Mouse (Mus musculus): ENCODE results near the gene Tssk3. TPM values are rescaled to one million over a fixed set of nuclear protein-coding genes. Genes with fewer than 3 reads are reported as not detected.

Tssk3 gene
- polyA plus RNA-seq, 1 experiment from 2014 or later = not detected

DNA sequence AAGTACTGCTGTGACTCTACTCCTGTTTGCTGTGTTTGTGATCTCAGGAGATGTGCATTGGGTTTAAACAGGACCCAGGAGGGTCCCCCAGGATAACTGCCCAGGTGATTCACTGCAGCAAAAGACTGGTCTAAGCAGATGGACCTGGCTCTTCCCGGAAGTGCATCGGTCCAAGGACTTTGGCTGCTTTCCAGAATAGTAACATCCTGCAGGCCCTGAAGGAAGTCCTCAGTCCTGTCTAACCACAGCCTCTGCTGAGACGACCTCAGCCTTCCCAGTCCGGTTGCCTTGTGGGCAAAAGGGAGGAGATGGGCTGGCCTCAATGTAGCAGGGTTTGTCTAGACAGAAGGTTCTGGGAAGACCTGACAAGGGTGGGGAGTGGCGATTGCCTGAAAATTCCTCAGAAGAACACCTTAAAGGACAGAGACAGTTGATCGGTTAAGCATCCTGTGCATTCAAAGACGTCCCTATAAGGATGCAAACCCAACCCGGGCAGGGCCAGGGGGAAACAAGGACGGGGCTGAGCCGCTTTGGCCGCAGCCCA is 12.2 kb upstream of the Tssk3 start:
- Histone ChIP-seq H3K4me3 (ENCODE audit: low read length) (no peak overlapping the region), H3K9ac (ENCODE audit: low read depth, low read length) (no peak overlapping the region), H3K27ac (ENCODE audit: low read depth, low read length) (no peak overlapping the region), H3K9me3 (ENCODE audit: control insufficient read depth, low read length) (no peaks in the 10 kb centered on the region), H3K4me2 (replicated peaks; ENCODE audit: low read depth, low read length) (no peak overlapping the region), H3K36me3 (ENCODE audit: control insufficient read depth, insufficient read depth, low read length) (no peaks in the 10 kb centered on the region), H3K27me3 (ENCODE audit: control insufficient read depth, insufficient read depth, low read length) (no peaks in the 10 kb centered on the region), H3K4me1 (ENCODE audit: control insufficient read depth, insufficient read depth, low read length) (peaks cover 10% of the 10 kb centered on the region; the same call in 1 of the 2 replicates)
- WGBS = 77% methylated on average over 11 of the region's 11 CpGs
- no peak for ATAC-seq (ENCODE audit: low FRiP score, low TSS enrichment)

DNA sequence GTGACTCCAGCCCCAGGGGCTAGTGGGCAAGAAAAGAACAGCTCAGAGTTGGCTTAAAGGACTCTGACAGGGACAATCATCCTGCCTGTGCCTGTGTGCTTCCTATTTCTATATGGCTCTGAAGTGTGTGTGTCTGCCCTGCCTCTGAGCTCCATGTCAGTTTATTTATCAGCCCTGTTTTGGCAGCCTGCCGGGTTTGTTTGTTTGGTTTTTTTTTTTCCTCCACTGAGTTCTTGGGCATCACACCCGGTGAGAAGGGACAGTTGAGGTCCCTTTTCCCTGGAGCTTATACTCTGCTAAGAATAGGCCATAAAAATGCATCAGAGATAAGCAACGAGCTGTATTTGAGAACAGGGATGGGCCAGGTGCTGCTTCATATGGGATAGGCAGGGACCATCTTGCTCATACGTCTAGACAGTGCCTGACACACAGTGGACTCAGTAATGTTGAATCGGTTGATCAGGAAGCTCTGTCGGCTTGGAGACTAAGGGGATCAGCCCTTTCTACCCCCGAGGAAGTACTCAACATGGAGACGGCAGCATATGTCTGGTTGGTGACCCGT is 11.6 kb upstream of the Tssk3 start:
- 54% methylated on average over 9 of the region's 9 CpGs for WGBS
- ATAC-seq (ENCODE audit: low FRiP score, low TSS enrichment) = no peak
- Histone ChIP-seq H3K36me3 (ENCODE audit: control insufficient read depth, insufficient read depth, low read length) (no peaks in the 10 kb centered on the region), H3K9me3 (ENCODE audit: control insufficient read depth, low read length) (no peaks in the 10 kb centered on the region), H3K27me3 (ENCODE audit: control insufficient read depth, insufficient read depth, low read length) (no peaks in the 10 kb centered on the region), H3K4me2 (replicated peaks; ENCODE audit: low read depth, low read length) (no peak overlapping the region), H3K4me3 (ENCODE audit: low read length) (no peak overlapping the region), H3K27ac (ENCODE audit: low read depth, low read length) (no peak overlapping the region), H3K9ac (ENCODE audit: low read depth, low read length) (no peak overlapping the region), H3K4me1 (ENCODE audit: control insufficient read depth, insufficient read depth, low read length) (peaks cover 10% of the 10 kb centered on the region; the same call in 1 of the 2 replicates)

DNA sequence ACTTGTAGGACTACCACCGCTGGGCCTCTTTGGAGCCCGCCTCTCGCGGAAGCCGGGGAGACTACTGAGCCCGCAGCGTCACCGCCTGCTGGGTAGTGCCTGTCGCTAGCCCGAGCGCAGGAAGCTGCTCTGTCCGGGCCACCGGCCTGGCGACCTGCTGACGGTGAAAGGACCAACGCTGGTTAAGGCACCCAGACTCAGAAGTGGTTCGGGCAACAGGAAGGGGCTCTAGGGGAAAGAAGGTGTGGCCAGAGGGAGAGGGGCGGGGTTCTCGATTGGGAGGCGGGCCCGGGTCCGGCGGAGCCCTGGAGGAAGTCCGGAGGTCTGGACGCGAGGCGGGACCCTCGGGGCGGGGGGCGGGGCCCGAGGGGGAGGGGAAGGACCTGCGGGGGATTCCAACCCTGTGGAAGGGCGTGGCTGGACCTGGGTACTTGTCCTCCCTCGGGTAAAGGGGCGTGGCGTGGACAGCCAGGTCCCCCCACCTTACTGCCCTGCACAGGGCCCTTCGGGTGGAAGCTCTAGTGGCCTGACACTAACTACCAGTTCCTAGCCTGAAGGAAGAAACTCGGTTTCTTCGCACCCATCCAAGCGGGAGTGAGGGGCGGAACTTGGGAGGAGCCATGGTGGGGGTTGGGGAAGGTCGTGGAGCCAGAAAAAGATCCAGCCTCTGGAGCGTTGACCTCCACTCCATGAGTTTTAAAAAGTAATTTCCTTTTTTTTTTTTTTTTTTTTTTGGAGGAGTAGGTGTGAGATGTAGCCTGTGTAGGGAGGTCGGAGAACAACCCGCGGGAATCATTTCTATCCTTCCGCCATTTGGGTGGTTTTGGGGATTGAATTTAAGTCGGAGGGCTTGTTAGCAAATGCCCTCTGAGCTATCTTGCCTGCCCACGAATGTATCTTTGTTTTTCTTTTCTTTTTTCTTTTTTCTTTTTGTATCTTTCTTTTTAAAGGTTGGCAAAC is 10.1 kb upstream of the Tssk3 start:
- Histone ChIP-seq H3K9me3 (ENCODE audit: control insufficient read depth, low read length) (no peaks in the 10 kb centered on the region), H3K36me3 (ENCODE audit: control insufficient read depth, insufficient read depth, low read length) (no peaks in the 10 kb centered on the region), H3K4me2 (replicated peaks; ENCODE audit: low read depth, low read length) (peak overlapping the region; percentile 59), H3K4me1 (ENCODE audit: control insufficient read depth, insufficient read depth, low read length) (peaks cover 17% of the 10 kb centered on the region; the same call in 1 of the 2 replicates), H3K4me3 (ENCODE audit: low read length) (peak overlapping the region; percentile 42), H3K9ac (ENCODE audit: low read depth, low read length) (peak overlapping the region; percentile 68), H3K27ac (ENCODE audit: low read depth, low read length) (peak overlapping the region; percentile 87), H3K27me3 (ENCODE audit: control insufficient read depth, insufficient read depth, low read length) (no peaks in the 10 kb centered on the region)
- peak; percentile 94 for ATAC-seq (ENCODE audit: low FRiP score, low TSS enrichment)
- under 1% methylated on average over 48 of the region's 49 CpGs for WGBS

DNA sequence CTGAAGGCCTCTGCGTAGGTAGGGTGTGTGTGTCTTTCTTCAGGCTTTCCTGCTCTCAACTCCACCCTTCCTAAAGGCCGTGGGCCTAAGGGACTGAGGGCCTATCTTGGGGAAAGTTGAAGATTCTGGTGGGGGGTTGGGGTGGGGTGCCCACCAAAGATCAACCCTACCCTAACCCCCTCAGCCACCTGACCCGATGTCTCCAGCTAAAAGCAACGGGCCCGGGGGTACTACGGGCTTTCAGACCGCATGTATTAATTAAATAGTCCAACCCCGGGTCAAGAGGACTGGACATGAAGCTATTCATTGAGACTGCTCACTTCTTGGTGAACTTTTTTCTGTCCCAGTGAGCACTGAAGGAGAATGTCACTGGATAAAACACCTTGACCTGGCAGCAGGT is 9.2 kb upstream of the Tssk3 start:
- no peaks in the 10 kb centered on the region for H3K27me3 ChIP-seq (ENCODE audit: control insufficient read depth, insufficient read depth, low read length)
- peak overlapping the region; percentile 87 for H3K27ac ChIP-seq (ENCODE audit: low read depth, low read length)
- no peaks in the 10 kb centered on the region for H3K9me3 ChIP-seq (ENCODE audit: control insufficient read depth, low read length)
- peaks cover 17% of the 10 kb centered on the region; the same call in 1 of the 2 replicates for H3K4me1 ChIP-seq (ENCODE audit: control insufficient read depth, insufficient read depth, low read length)
- WGBS = 78% methylated on average over 8 of the region's 8 CpGs
- H3K9ac ChIP-seq (ENCODE audit: low read depth, low read length) = peak overlapping the region; percentile 68; the same call in 1 of the 2 replicates
- no peak for ATAC-seq (ENCODE audit: low FRiP score, low TSS enrichment)
- peak overlapping the region; percentile 59 for H3K4me2 ChIP-seq (replicated peaks; ENCODE audit: low read depth, low read length)
- no peaks in the 10 kb centered on the region for H3K36me3 ChIP-seq (ENCODE audit: control insufficient read depth, insufficient read depth, low read length)
- H3K4me3 ChIP-seq (ENCODE audit: low read length) = peak overlapping the region; percentile 42

DNA sequence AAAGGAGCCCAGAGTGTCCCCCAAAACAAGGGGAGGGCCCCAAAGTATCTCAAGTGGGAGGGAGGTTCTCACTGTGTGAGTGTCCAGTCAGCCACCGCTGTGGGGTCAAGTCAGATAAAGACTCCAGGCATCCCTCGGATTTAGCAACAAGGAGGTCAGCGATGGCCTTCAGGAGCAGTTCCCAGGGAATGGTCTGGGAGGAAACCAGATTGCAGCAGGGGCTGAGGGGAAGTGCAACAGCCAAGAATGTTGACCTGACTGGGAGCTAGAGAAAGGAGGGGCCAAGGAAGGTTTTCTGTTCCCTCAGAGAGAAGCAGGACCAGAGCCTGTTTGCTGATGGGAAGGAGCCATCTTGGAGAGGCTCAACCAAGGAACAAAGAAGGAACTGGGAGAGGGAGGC is 8.1 kb upstream of the Tssk3 start:
- Histone ChIP-seq H3K36me3 (ENCODE audit: control insufficient read depth, insufficient read depth, low read length) (no peaks in the 10 kb centered on the region), H3K4me1 (ENCODE audit: control insufficient read depth, insufficient read depth, low read length) (peaks cover 17% of the 10 kb centered on the region; the same call in 1 of the 2 replicates), H3K9me3 (ENCODE audit: control insufficient read depth, low read length) (no peaks in the 10 kb centered on the region), H3K9ac (ENCODE audit: low read depth, low read length) (no peak overlapping the region), H3K4me3 (ENCODE audit: low read length) (no peak overlapping the region), H3K27me3 (ENCODE audit: control insufficient read depth, insufficient read depth, low read length) (no peaks in the 10 kb centered on the region), H3K4me2 (replicated peaks; ENCODE audit: low read depth, low read length) (no peak overlapping the region), H3K27ac (ENCODE audit: low read depth, low read length) (peak overlapping the region; percentile 62; the same call in 1 of the 2 replicates)
- 45% methylated on average over 3 of the region's 3 CpGs for WGBS
- ATAC-seq (ENCODE audit: low FRiP score, low TSS enrichment) = no peak

DNA sequence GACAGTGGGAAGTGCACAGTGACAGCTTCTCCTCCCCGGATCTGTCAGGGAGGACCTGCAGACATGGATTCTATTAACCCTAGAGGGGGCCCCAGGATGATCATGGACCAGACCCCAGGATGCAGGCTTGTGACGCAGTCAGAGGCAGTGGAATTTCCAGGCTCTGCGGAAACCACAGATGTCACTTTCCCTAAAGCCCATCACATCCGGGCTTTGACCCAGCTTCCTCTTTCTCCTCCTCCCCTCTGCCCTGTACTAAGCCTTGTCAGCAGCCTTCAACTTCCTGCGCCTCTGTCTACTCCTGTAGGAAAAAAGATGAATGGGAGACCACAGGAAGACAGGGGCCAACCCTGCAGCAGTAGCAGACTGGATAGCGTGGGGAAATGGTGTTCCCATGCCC is 5.8 kb upstream of the Tssk3 start:
- Histone ChIP-seq H3K27me3 (ENCODE audit: control insufficient read depth, insufficient read depth, low read length) (peaks cover under 1% of the 10 kb centered on the region), H3K9me3 (ENCODE audit: control insufficient read depth, low read length) (no peaks in the 10 kb centered on the region), H3K9ac (ENCODE audit: low read depth, low read length) (no peak overlapping the region), H3K4me3 (ENCODE audit: low read length) (no peak overlapping the region), H3K4me2 (replicated peaks; ENCODE audit: low read depth, low read length) (no peak overlapping the region; the same call in 1 of the 2 replicates), H3K27ac (ENCODE audit: low read depth, low read length) (peak overlapping the region; percentile 76; the same call in 1 of the 2 replicates), H3K36me3 (ENCODE audit: control insufficient read depth, insufficient read depth, low read length) (no peaks in the 10 kb centered on the region), H3K4me1 (ENCODE audit: control insufficient read depth, insufficient read depth, low read length) (peaks cover 21% of the 10 kb centered on the region; the same call in 1 of the 2 replicates)
- ATAC-seq (ENCODE audit: low FRiP score, low TSS enrichment) = no peak
- 34% methylated on average over 6 of the region's 6 CpGs for WGBS

DNA sequence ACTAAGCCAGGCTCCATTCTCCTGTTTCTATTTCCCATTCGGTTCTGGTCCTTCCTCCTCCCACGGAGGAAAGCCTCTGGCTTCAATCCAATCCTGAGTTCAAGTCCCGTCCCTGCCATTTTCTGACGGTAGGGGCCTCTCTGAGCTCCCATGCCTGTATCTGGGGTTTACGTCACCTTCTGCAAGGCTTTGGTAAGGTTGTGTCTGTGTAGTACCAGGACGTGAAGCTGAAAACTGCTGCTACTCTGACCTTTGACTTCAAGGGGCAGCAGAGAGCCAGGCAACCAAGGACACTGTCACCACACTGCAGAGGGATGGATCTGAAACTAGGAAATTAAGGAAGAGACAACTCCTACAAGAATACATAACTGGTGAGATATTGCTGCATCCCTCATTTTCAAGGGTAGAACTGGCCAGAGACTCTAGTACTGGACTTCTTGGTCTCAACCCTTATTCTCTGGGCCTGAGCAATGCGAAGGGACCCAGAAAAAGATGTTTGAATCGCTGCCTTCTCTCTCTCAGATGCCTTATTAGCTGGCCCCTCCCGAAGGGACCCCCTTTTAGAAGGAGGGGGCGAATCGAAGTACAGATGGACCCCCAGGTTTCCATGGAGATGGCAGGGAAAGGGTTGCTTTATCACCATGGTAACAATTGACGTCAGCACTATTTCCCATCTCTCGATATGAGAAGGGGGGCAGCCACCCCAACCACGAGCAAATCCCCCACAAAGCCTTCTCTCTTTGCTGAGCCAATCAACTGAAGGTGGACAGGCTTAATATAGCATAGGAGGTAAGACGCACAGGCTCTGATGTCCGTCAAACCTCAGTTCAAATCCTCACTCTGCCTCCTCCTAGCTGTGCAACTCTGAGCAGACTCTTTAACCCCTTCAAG is 5.1 kb upstream of the Tssk3 start:
- Histone ChIP-seq H3K36me3 (ENCODE audit: control insufficient read depth, insufficient read depth, low read length) (no peaks in the 10 kb centered on the region), H3K4me3 (ENCODE audit: low read length) (no peak overlapping the region), H3K9me3 (ENCODE audit: control insufficient read depth, low read length) (no peaks in the 10 kb centered on the region), H3K4me2 (replicated peaks; ENCODE audit: low read depth, low read length) (no peak overlapping the region; the same call in 1 of the 2 replicates), H3K27ac (ENCODE audit: low read depth, low read length) (peak overlapping the region; percentile 62; the same call in 1 of the 2 replicates), H3K4me1 (ENCODE audit: control insufficient read depth, insufficient read depth, low read length) (peaks cover 28% of the 10 kb centered on the region), H3K9ac (ENCODE audit: low read depth, low read length) (no peak overlapping the region), H3K27me3 (ENCODE audit: control insufficient read depth, insufficient read depth, low read length) (peaks cover 8% of the 10 kb centered on the region)
- WGBS = 42% methylated on average over 16 of the region's 16 CpGs
- ATAC-seq (ENCODE audit: low FRiP score, low TSS enrichment) = no peak

DNA sequence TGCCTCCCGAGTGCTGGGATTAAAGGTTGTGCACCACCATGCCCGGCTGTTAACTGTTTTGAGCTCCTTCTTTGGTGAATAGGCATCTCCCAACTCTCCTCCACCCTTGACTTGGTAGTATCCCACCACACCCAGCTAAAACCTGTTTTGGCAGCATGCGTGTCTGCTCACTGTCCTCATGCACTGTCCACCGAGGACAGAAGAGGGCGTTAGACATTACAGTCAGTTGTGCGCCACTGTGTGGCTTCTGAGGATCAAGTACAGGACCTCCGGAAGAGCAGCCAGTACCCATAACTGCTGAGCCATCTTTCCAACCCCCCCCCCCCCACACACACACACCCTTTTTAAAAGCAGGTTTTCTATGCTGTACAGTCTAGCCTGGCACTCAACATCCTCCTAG is 3.9 kb upstream of the Tssk3 start:
- 70% methylated on average over 6 of the region's 7 CpGs for WGBS
- H3K36me3 ChIP-seq (ENCODE audit: control insufficient read depth, insufficient read depth, low read length) = no peaks in the 10 kb centered on the region

More for the DNA sequence above, 3.9 kb upstream of the Tssk3 start:
- H3K4me3 ChIP-seq (ENCODE audit: low read length) = no peak overlapping the region
- no peak overlapping the region for H3K27ac ChIP-seq (ENCODE audit: low read depth, low read length)
- no peak overlapping the region for H3K9ac ChIP-seq (ENCODE audit: low read depth, low read length)
- peaks cover 24% of the 10 kb centered on the region for H3K4me1 ChIP-seq (ENCODE audit: control insufficient read depth, insufficient read depth, low read length)
- H3K27me3 ChIP-seq (ENCODE audit: control insufficient read depth, insufficient read depth, low read length) = peaks cover 10% of the 10 kb centered on the region
- no peaks in the 10 kb centered on the region for H3K9me3 ChIP-seq (ENCODE audit: control insufficient read depth, low read length)
- ATAC-seq (ENCODE audit: low FRiP score, low TSS enrichment) = no peak
- H3K4me2 ChIP-seq (replicated peaks; ENCODE audit: low read depth, low read length) = no peak overlapping the region

All from kidney, embryonic 14.5 days (tissue).